Mouse (Mus musculus): Measurements from ENCODE around the gene 1600002K03Rik. TPM values are rescaled to one million over a fixed set of nuclear protein-coding genes. Genes with fewer than 3 reads are reported as not detected.
"Not testable (repeated sequence)": the region's sequence is repeated elsewhere in the genome, so short reads cannot be mapped to it uniquely, and the experiment has no call there.

Gene 1600002K03Rik
- total RNA-seq, 2 experiments from 2014 or later: 6.7 to 7.6 TPM

GRCm38 (mm10) chr10:80200485-80200884, 27.7 kb downstream of the 1600002K03Rik start:
- no peak for DNase-seq (ENCODE audit: low spot score in 2 of 2)
- intact Hi-C loops (cut with DNase I): no loop called here

- intact Hi-C loops (cut with DNase I): no loop called here
- no peak for DNase-seq (ENCODE audit: low spot score in 2 of 2)
Measured at GRCm38 (mm10) chr10:80204055-80204454, 31.3 kb downstream of the 1600002K03Rik start.

- no peak for DNase-seq (ENCODE audit: low spot score in 2 of 2)
- intact Hi-C loops (cut with DNase I): no loop called here
Measured at GRCm38 (mm10) chr10:80207201-80207600, 34.5 kb downstream of the 1600002K03Rik start.

- intact Hi-C loops (cut with DNase I): no loop called here
- no peak for DNase-seq (ENCODE audit: low spot score in 2 of 2)
Measured at GRCm38 (mm10) chr10:80207676-80208075, 34.9 kb downstream of the 1600002K03Rik start.

- intact Hi-C loops (cut with DNase I): no loop called here
- DNase-seq (ENCODE audit: low spot score in 2 of 2): no peak
Measured at GRCm38 (mm10) chr10:80208248-80208647, 35.5 kb downstream of the 1600002K03Rik start.

- DNase-seq (ENCODE audit: low spot score in 2 of 2): peak; percentile 26 to 64
- intact Hi-C loops (cut with DNase I): no loop called here
Measured at GRCm38 (mm10) chr10:80208841-80209371, 36.2 kb downstream of the 1600002K03Rik start.

- intact Hi-C loops (cut with DNase I); DNase-seq (ENCODE audit: low spot score in 2 of 2): not testable (repeated sequence)
Measured at GRCm38 (mm10) chr10:80211547-80212103, 38.9 kb downstream of the 1600002K03Rik start.

- intact Hi-C loops (cut with DNase I): no loop called here
- DNase-seq (ENCODE audit: low spot score in 2 of 2): no peak
Measured at GRCm38 (mm10) chr10:80215048-80215772, 42.5 kb downstream of the 1600002K03Rik start.

GRCm38 (mm10) chr10:80220676-80221075, 47.9 kb downstream of the 1600002K03Rik start:
- DNase-seq (ENCODE audit: low spot score in 2 of 2): no peak

GRCm38 (mm10) chr10:80223137-80223536, 50.4 kb downstream of the 1600002K03Rik start:
- intact Hi-C loops (cut with DNase I); DNase-seq (ENCODE audit: low spot score in 2 of 2): not testable (repeated sequence)

More at GRCm38 (mm10) chr10:80220676-80221075, 47.9 kb downstream of the 1600002K03Rik start:
- intact Hi-C loops (cut with DNase I): no loop called here

Other genes starting within 250 kb of the 1600002K03Rik start
- 1 to 10 TPM; 5.4 to 8.6 TPM for gene Arid3a, start 245.9 kb upstream of the 1600002K03Rik start, total RNA-seq (2021)
- 10 to 100 TPM; 41.1 to 49.9 TPM for gene Wdr18, start 212.8 kb upstream of the 1600002K03Rik start, total RNA-seq (2021)
- gene Grin3b, start 202.2 kb upstream of the 1600002K03Rik start, total RNA-seq (2021): under 1 TPM; 0.14 to 0.23 TPM
- 100 to 1,000 TPM; 123 to 124 TPM for gene Tmem259, start 188.6 kb upstream of the 1600002K03Rik start, total RNA-seq (2021)
- gene Cnn2, start 184.4 kb upstream of the 1600002K03Rik start, total RNA-seq (2021): 1 to 10 TPM; 6.0 to 8.2 TPM
- gene Abca7, start 176.4 kb upstream of the 1600002K03Rik start, total RNA-seq (2021): 10 to 100 TPM; 10.9 to 12.3 TPM
- gene Arhgap45, start 156.3 kb upstream of the 1600002K03Rik start, total RNA-seq (2021): 1 to 10 TPM; 3.6 to 4.0 TPM
- gene Polr2e, start 133.1 kb upstream of the 1600002K03Rik start, total RNA-seq (2021): 10 to 100 TPM; 71.3 to 74.8 TPM
- gene Gpx4, start 125.8 kb upstream of the 1600002K03Rik start, total RNA-seq (2021): 100 to 1,000 TPM; 504 to 528 TPM
- gene Sbno2, start 67.4 kb upstream of the 1600002K03Rik start, total RNA-seq (2021): 10 to 100 TPM; 17.8 to 17.9 TPM
- 10 to 100 TPM; 92.1 to 95.0 TPM for gene Stk11, start 57.1 kb upstream of the 1600002K03Rik start, total RNA-seq (2021)
- gene Atp5d, start 34.3 kb upstream of the 1600002K03Rik start, total RNA-seq (2021): 100 to 1,000 TPM; 372 to 381 TPM
- 100 to 1,000 TPM; 487 TPM for gene Cbarp, start 32.1 kb upstream of the 1600002K03Rik start, total RNA-seq (2021)
- gene Midn, start 24.7 kb upstream of the 1600002K03Rik start, total RNA-seq (2021): 10 to 100 TPM; 74.3 to 98.7 TPM
- gene Cirbp, start 7.0 kb upstream of the 1600002K03Rik start, total RNA-seq (2021): 10 to 100 TPM; 77.3 to 90.1 TPM
- gene Efna2, start 6.5 kb downstream of the 1600002K03Rik start, total RNA-seq (2021): 1 to 10 TPM; 9.2 to 9.9 TPM
- 10 to 100 TPM; 40.9 to 41.2 TPM for gene Mum1, start 53.5 kb downstream of the 1600002K03Rik start, total RNA-seq (2021)
- 100 to 1,000 TPM; 182 to 187 TPM for gene Ndufs7, start 76.2 kb downstream of the 1600002K03Rik start, total RNA-seq (2021)
- 10 to 100 TPM; 27.6 to 30.7 TPM for gene Gamt, start 88.1 kb downstream of the 1600002K03Rik start, total RNA-seq (2021)
- gene Dazap1, start 88.5 kb downstream of the 1600002K03Rik start, total RNA-seq (2021): 10 to 100 TPM; 76.9 to 93.8 TPM
- 100 to 1,000 TPM; 788 to 790 TPM for gene Rps15, start 119.5 kb downstream of the 1600002K03Rik start, total RNA-seq (2021)
- 100 to 1,000 TPM in 1 of 2 experiments, 10 to 100 TPM in 1; 93.4 to 103 TPM for gene Apc2, start 123.0 kb downstream of the 1600002K03Rik start, total RNA-seq (2021)
- 10 to 100 TPM; 27.3 to 29.8 TPM for gene 2310011J03Rik, start 147.6 kb downstream of the 1600002K03Rik start, total RNA-seq (2021)
- gene Pcsk4, start 156.6 kb downstream of the 1600002K03Rik start, total RNA-seq (2021): 1 to 10 TPM; 4.5 to 4.6 TPM
- gene Reep6, start 157.0 kb downstream of the 1600002K03Rik start, total RNA-seq (2021): 10 to 100 TPM; 10.5 to 11.2 TPM
- gene Adamtsl5, start 175.5 kb downstream of the 1600002K03Rik start, total RNA-seq (2021): 1 to 10 TPM; 5.1 to 7.4 TPM
- gene Plk5, start 183.5 kb downstream of the 1600002K03Rik start, total RNA-seq (2021): 10 to 100 TPM; 22.6 to 24.9 TPM
- gene Mex3d, start 214.7 kb downstream of the 1600002K03Rik start, total RNA-seq (2021): 10 to 100 TPM; 17.7 to 22.2 TPM
- gene Mbd3, start 226.6 kb downstream of the 1600002K03Rik start, total RNA-seq (2021): 100 to 1,000 TPM; 134 to 138 TPM
- gene Uqcr11, start 233.9 kb downstream of the 1600002K03Rik start, total RNA-seq (2021): 100 to 1,000 TPM; 482 to 488 TPM

Measured in left cerebral cortex, postnatal 25 days (tissue).